Mouse (Mus musculus): ENCODE data around the gene Ndufs3. TPM values are rescaled to one million over a fixed set of nuclear protein-coding genes. Genes with fewer than 3 reads are reported as not detected.

The Ndufs3 gene
- polyA plus RNA-seq, 1 experiment from 2014 or later: 195 TPM

GRCm38 (mm10) chr2:90845234-90845633 lies 59.4 kb downstream of the Ndufs3 start:
- Histone ChIP-seq H3K4me3 (no peak overlapping the region), H3K27ac (no peak overlapping the region), H3K9ac (no peak overlapping the region), H3K27me3 (replicated peaks) (no peaks in the 10 kb centered on the region), H3K4me1 (peaks cover 14% of the 10 kb centered on the region), H3K9me3 (no peaks in the 10 kb centered on the region), H3K36me3 (peaks cover 2% of the 10 kb centered on the region), H3K4me2 (replicated peaks) (no peak overlapping the region)
- no peak for ATAC-seq (ENCODE audit: low FRiP score, low read depth)
- WGBS: 82% methylated on average over 5 of the region's 5 CpGs

Other genes starting within 250 kb of the Ndufs3 start
- gene Nup160, start 227.6 kb downstream of the Ndufs3 start, polyA plus RNA-seq (2016; fragmentation: Nextera tagmentation; extraction: Ambion mirVana): 41.9 and 44.4 TPM in 2 replicates
- 130 and 134 TPM in 2 replicates for gene Fnbp4, start 159.5 kb downstream of the Ndufs3 start, polyA plus RNA-seq (2016; fragmentation: Nextera tagmentation; extraction: Ambion mirVana)
- 0.22 and 0.28 TPM in 2 replicates for gene Agbl2, start 122.1 kb downstream of the Ndufs3 start, polyA plus RNA-seq (2016; fragmentation: Nextera tagmentation; extraction: Ambion mirVana)
- gene Mtch2, start 57.7 kb downstream of the Ndufs3 start, polyA plus RNA-seq (2016; fragmentation: Nextera tagmentation; extraction: Ambion mirVana): 216 and 237 TPM in 2 replicates
- 62.3 and 74.0 TPM in 2 replicates for gene C1qtnf4, start 19.0 kb downstream of the Ndufs3 start, polyA plus RNA-seq (2016; fragmentation: Nextera tagmentation; extraction: Ambion mirVana)
- gene Kbtbd4, start 87 bp downstream of the Ndufs3 start, polyA plus RNA-seq (2016; fragmentation: Nextera tagmentation; extraction: Ambion mirVana): 46.8 and 48.2 TPM in 2 replicates
- 143 and 146 TPM in 2 replicates for gene Celf1, start 35.6 kb upstream of the Ndufs3 start, polyA plus RNA-seq (2016; fragmentation: Nextera tagmentation; extraction: Ambion mirVana)
- gene Rapsn, start 130.8 kb upstream of the Ndufs3 start, polyA plus RNA-seq (2016; fragmentation: Nextera tagmentation; extraction: Ambion mirVana): 3.5 and 4.7 TPM in 2 replicates
- 281 and 296 TPM in 2 replicates for gene Psmc3, start 149.2 kb upstream of the Ndufs3 start, polyA plus RNA-seq (2016; fragmentation: Nextera tagmentation; extraction: Ambion mirVana)
- 30.0 and 30.9 TPM in 2 replicates for gene Slc39a13, start 165.6 kb upstream of the Ndufs3 start, polyA plus RNA-seq (2016; fragmentation: Nextera tagmentation; extraction: Ambion mirVana)
- 4.0 and 4.6 TPM in 2 replicates for gene Spi1, start 177.6 kb upstream of the Ndufs3 start, polyA plus RNA-seq (2016; fragmentation: Nextera tagmentation; extraction: Ambion mirVana)
- gene Mybpc3, start 213.3 kb upstream of the Ndufs3 start, polyA plus RNA-seq (2016; fragmentation: Nextera tagmentation; extraction: Ambion mirVana): 0.30 and 0.80 TPM in 2 replicates

Data from neural tube, embryonic 12.5 days (tissue).